Mouse (Mus musculus): ENCODE results near the gene Slc36a4.

The Slc36a4 gene

GRCm38 (mm10) chr9:15721226-15721833 lies 11.8 kb downstream of the Slc36a4 start:
- DNase-seq (ENCODE audit: low read depth in 1 of 2, low spot score in 2 of 2), result no peak

- no peak for DNase-seq (ENCODE audit: low read depth in 1 of 2, low spot score in 2 of 2)
Measured at GRCm38 (mm10) chr9:15722506-15722905, 13.0 kb downstream of the Slc36a4 start.

GRCm38 (mm10) chr9:15727168-15727567 lies 17.6 kb downstream of the Slc36a4 start:
- DNase-seq (ENCODE audit: low read depth in 1 of 2, low spot score in 2 of 2), result no peak

- no peak for DNase-seq (ENCODE audit: low read depth in 1 of 2, low spot score in 2 of 2)
Measured at GRCm38 (mm10) chr9:15731758-15732748, 22.5 kb downstream of the Slc36a4 start.

- no peak for DNase-seq (ENCODE audit: low read depth in 1 of 2, low spot score in 2 of 2)
Measured at GRCm38 (mm10) chr9:15734056-15734866, 24.7 kb downstream of the Slc36a4 start.

GRCm38 (mm10) chr9:15734867-15735131 lies 25.3 kb downstream of the Slc36a4 start:
- no peak for DNase-seq (ENCODE audit: low read depth in 1 of 2, low spot score in 2 of 2)

- DNase-seq (ENCODE audit: low read depth in 1 of 2, low spot score in 2 of 2), result no peak
Measured at GRCm38 (mm10) chr9:15737522-15737921, 28.0 kb downstream of the Slc36a4 start.

GRCm38 (mm10) chr9:15741428-15741827 lies 31.9 kb downstream of the Slc36a4 start:
- no peak for DNase-seq (ENCODE audit: low read depth in 1 of 2, low spot score in 2 of 2)

- no peak for DNase-seq (ENCODE audit: low read depth in 1 of 2, low spot score in 2 of 2)
Measured at GRCm38 (mm10) chr9:15741931-15742330, 32.4 kb downstream of the Slc36a4 start.

GRCm38 (mm10) chr9:15745985-15746607 lies 36.6 kb downstream of the Slc36a4 start:
- no peak for DNase-seq (ENCODE audit: low read depth in 1 of 2, low spot score in 2 of 2)

GRCm38 (mm10) chr9:15746636-15747035 lies 37.1 kb downstream of the Slc36a4 start:
- DNase-seq (ENCODE audit: low read depth in 1 of 2, low spot score in 2 of 2), result no peak

- DNase-seq (ENCODE audit: low read depth in 1 of 2, low spot score in 2 of 2), result no peak
Measured at GRCm38 (mm10) chr9:15748383-15748782, 38.8 kb downstream of the Slc36a4 start.

- no peak for DNase-seq (ENCODE audit: low read depth in 1 of 2, low spot score in 2 of 2)
Measured at GRCm38 (mm10) chr9:15759318-15759717, 49.8 kb downstream of the Slc36a4 start.

GRCm38 (mm10) chr9:15766379-15766778 lies 56.8 kb downstream of the Slc36a4 start:
- no peak for DNase-seq (ENCODE audit: low read depth in 1 of 2, low spot score in 2 of 2)

- DNase-seq (ENCODE audit: low read depth in 1 of 2, low spot score in 2 of 2), result no peak
Measured at GRCm38 (mm10) chr9:15766821-15767220, 57.3 kb downstream of the Slc36a4 start.

GRCm38 (mm10) chr9:15772766-15773165 lies 63.2 kb downstream of the Slc36a4 start:
- DNase-seq (ENCODE audit: low read depth in 1 of 2, low spot score in 2 of 2), result no peak

GRCm38 (mm10) chr9:15773426-15773825 lies 63.9 kb downstream of the Slc36a4 start:
- DNase-seq (ENCODE audit: low read depth in 1 of 2, low spot score in 2 of 2), result no peak

- no peak for DNase-seq (ENCODE audit: low read depth in 1 of 2, low spot score in 2 of 2)
Measured at GRCm38 (mm10) chr9:15774911-15775310, 65.4 kb downstream of the Slc36a4 start.

- no peak for DNase-seq (ENCODE audit: low read depth in 1 of 2, low spot score in 2 of 2)
Measured at GRCm38 (mm10) chr9:15781936-15782335, 72.4 kb downstream of the Slc36a4 start.

- no peak for DNase-seq (ENCODE audit: low read depth in 1 of 2, low spot score in 2 of 2)
Measured at GRCm38 (mm10) chr9:15786192-15786591, 76.7 kb downstream of the Slc36a4 start.

GRCm38 (mm10) chr9:15786610-15787009 lies 77.1 kb downstream of the Slc36a4 start:
- no peak for DNase-seq (ENCODE audit: low read depth in 1 of 2, low spot score in 2 of 2)

Data from monocyte, adult 2 months (primary cell).